Mouse (Mus musculus): ENCODE results near the gene Ubxn6. TPM values are rescaled to one million over a fixed set of nuclear protein-coding genes. Genes with fewer than 3 reads are reported as not detected.

The Ubxn6 gene
- polyA plus RNA-seq, 1 experiment from 2014 or later: 60.4 TPM

- H3K9ac ChIP-seq (replicated peaks; ENCODE audit: low read depth): peak overlapping the region; percentile 16; the same call in 1 of the 2 replicates
- WGBS: 51% methylated on average over 4 of the region's 4 CpGs
- H3K4me3 ChIP-seq (ENCODE audit: low read depth, low read length): peak overlapping the region; percentile 88; the same call in 1 of the 2 replicates
- H3K9me3 ChIP-seq (ENCODE audit: low read length): no peaks in the 10 kb centered on the region
- no peak overlapping the region for H3K27ac ChIP-seq (ENCODE audit: low read length)
- peaks cover 14% of the 10 kb centered on the region; the same call in 1 of the 2 replicates for H3K4me1 ChIP-seq (ENCODE audit: insufficient read depth, low read depth, low read length)
- ATAC-seq (no peak), DNase-seq (ENCODE audit: low spot score) (no peak)
- H3K4me2 ChIP-seq (replicated peaks; ENCODE audit: low read depth, low read length): peak overlapping the region; percentile 73
- H3K36me3 ChIP-seq (ENCODE audit: insufficient read depth, low read length): no peaks in the 10 kb centered on the region
- TF ChIP-seq CTCF (IDR thresholded peaks at IDR 0.05) (no peak), EP300 (IDR thresholded peaks at IDR 0.05) (no peak)
- H3K27me3 ChIP-seq (replicated peaks; ENCODE audit: insufficient read depth, low read length): no peaks in the 10 kb centered on the region
Observed at GRCm38 (mm10) chr17:56035216-56035615, 39.6 kb downstream of the Ubxn6 start.

DNA sequence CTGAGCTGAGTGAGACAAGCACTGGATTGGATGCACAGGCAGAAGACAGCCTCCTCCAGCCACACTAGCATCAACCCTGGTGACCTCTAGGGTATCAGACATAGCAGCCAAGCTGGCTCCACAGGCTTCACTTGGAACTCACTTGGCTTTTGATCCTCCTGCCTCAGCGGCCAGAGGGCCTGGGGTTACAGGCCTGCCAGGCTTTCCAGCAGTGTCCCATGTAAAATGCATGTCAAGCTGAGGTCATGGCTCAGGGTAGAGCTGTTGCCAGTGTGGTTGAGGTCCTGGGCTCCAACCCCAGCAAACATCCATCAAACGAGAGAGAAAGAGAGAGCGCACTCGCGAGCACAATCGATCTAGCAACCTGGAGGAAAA lies 40.1 kb downstream of the Ubxn6 start:
- ATAC-seq (no peak), DNase-seq (ENCODE audit: low spot score) (no peak)
- Histone ChIP-seq H3K4me3 (ENCODE audit: low read depth, low read length) (no peak overlapping the region), H3K36me3 (ENCODE audit: insufficient read depth, low read length) (no peaks in the 10 kb centered on the region), H3K9me3 (ENCODE audit: low read length) (no peaks in the 10 kb centered on the region), H3K27me3 (replicated peaks; ENCODE audit: insufficient read depth, low read length) (no peaks in the 10 kb centered on the region), H3K4me2 (replicated peaks; ENCODE audit: low read depth, low read length) (peak overlapping the region; percentile 73), H3K27ac (ENCODE audit: low read length) (no peak overlapping the region), H3K9ac (replicated peaks; ENCODE audit: low read depth) (no peak overlapping the region), H3K4me1 (ENCODE audit: insufficient read depth, low read depth, low read length) (peaks cover 14% of the 10 kb centered on the region; the same call in 1 of the 2 replicates)
- TF ChIP-seq EP300 (IDR thresholded peaks at IDR 0.05) (no peak), CTCF (IDR thresholded peaks at IDR 0.05) (no peak)
- 81% methylated on average over 6 of the region's 6 CpGs for WGBS

- 80% methylated on average over 7 of the region's 7 CpGs for WGBS
- H3K4me2 ChIP-seq (replicated peaks; ENCODE audit: low read depth, low read length): no peak overlapping the region
- DNase-seq (ENCODE audit: low spot score): no peak
Observed at GRCm38 (mm10) chr17:56034040-56034725, 40.6 kb downstream of the Ubxn6 start.

DNA sequence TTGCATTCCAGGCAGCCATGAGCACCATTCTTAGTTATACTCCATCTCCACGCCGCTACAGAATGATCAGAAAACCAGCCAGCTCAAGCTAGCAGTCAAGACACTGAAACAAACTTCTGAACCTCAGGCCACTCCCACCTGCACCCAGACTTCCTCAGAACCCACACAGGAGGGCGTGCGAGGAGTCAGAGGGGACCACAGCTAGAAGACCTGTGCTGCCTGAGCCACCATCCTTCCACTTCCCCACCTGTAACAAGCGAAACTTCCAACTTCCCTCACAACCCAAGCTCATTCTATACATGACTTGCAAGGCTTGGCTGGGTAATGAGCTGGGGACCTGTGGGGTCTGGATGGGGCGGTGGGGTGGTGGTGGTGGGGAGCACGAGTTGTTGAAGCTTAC lies 42.0 kb downstream of the Ubxn6 start:
- Histone ChIP-seq H3K4me3 (ENCODE audit: low read depth, low read length) (no peak overlapping the region), H3K27ac (ENCODE audit: low read length) (no peak overlapping the region), H3K36me3 (ENCODE audit: insufficient read depth, low read length) (no peaks in the 10 kb centered on the region), H3K27me3 (replicated peaks; ENCODE audit: insufficient read depth, low read length) (no peaks in the 10 kb centered on the region), H3K9ac (replicated peaks; ENCODE audit: low read depth) (no peak overlapping the region), H3K4me2 (replicated peaks; ENCODE audit: low read depth, low read length) (no peak overlapping the region), H3K4me1 (ENCODE audit: insufficient read depth, low read depth, low read length) (peaks cover 14% of the 10 kb centered on the region; the same call in 1 of the 2 replicates), H3K9me3 (ENCODE audit: low read length) (no peaks in the 10 kb centered on the region)
- DNase-seq (ENCODE audit: low spot score) (no peak), ATAC-seq (no peak)
- TF ChIP-seq CTCF (IDR thresholded peaks at IDR 0.05): no peak
- TF ChIP-seq EP300 (IDR thresholded peaks at IDR 0.05): no peak
- 66% methylated on average over 7 of the region's 7 CpGs for WGBS

More at GRCm38 (mm10) chr17:56034040-56034725, 40.6 kb downstream of the Ubxn6 start:
- Histone ChIP-seq H3K27me3 (replicated peaks; ENCODE audit: insufficient read depth, low read length) (no peaks in the 10 kb centered on the region), H3K27ac (ENCODE audit: low read length) (no peak overlapping the region), H3K9me3 (ENCODE audit: low read length) (no peaks in the 10 kb centered on the region), H3K4me3 (ENCODE audit: low read depth, low read length) (no peak overlapping the region), H3K36me3 (ENCODE audit: insufficient read depth, low read length) (no peaks in the 10 kb centered on the region), H3K9ac (replicated peaks; ENCODE audit: low read depth) (no peak overlapping the region), H3K4me1 (ENCODE audit: insufficient read depth, low read depth, low read length) (peaks cover 14% of the 10 kb centered on the region; the same call in 1 of the 2 replicates)
- no peak for ATAC-seq
- TF ChIP-seq CTCF (IDR thresholded peaks at IDR 0.05) (no peak), EP300 (IDR thresholded peaks at IDR 0.05) (no peak)

- Histone ChIP-seq H3K9me3 (ENCODE audit: low read length) (no peaks in the 10 kb centered on the region), H3K4me2 (replicated peaks; ENCODE audit: low read depth, low read length) (no peak overlapping the region), H3K4me3 (ENCODE audit: low read depth, low read length) (no peak overlapping the region), H3K27me3 (replicated peaks; ENCODE audit: insufficient read depth, low read length) (no peaks in the 10 kb centered on the region), H3K9ac (replicated peaks; ENCODE audit: low read depth) (no peak overlapping the region), H3K36me3 (ENCODE audit: insufficient read depth, low read length) (no peaks in the 10 kb centered on the region), H3K4me1 (ENCODE audit: insufficient read depth, low read depth, low read length) (peaks cover 14% of the 10 kb centered on the region; the same call in 1 of the 2 replicates), H3K27ac (ENCODE audit: low read length) (no peak overlapping the region)
- 68% methylated on average over 6 of the region's 6 CpGs for WGBS
- no peak for ATAC-seq
- no peak for DNase-seq (ENCODE audit: low spot score)
- TF ChIP-seq EP300 (IDR thresholded peaks at IDR 0.05) (no peak), CTCF (IDR thresholded peaks at IDR 0.05) (no peak)
Observed at GRCm38 (mm10) chr17:56032127-56032733, 42.6 kb downstream of the Ubxn6 start.

DNA sequence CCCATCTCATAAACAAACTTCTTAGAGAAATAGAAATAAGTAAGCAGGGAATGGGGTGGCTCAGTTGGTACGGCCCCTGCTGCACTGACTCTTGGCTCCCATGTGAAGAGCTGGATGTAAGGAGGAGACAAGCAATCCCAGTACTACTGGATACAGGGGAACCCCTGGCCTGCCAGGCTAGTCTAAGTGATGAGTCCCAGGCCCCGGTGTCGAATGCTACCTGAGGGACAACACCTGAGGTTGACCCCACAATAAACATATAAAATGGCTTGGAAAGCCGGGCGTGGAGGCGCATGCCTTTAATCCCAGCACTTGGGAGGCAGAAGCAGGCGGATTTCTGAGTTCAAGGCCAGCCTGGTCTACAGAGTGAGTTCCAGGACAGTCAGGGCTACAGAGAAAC lies 43.4 kb downstream of the Ubxn6 start:
- DNase-seq (ENCODE audit: low spot score): no peak
- Histone ChIP-seq H3K9ac (replicated peaks; ENCODE audit: low read depth) (no peak overlapping the region), H3K4me3 (ENCODE audit: low read depth, low read length) (no peak overlapping the region), H3K27me3 (replicated peaks; ENCODE audit: insufficient read depth, low read length) (no peaks in the 10 kb centered on the region), H3K36me3 (ENCODE audit: insufficient read depth, low read length) (no peaks in the 10 kb centered on the region), H3K4me2 (replicated peaks; ENCODE audit: low read depth, low read length) (no peak overlapping the region), H3K4me1 (ENCODE audit: insufficient read depth, low read depth, low read length) (peaks cover 11% of the 10 kb centered on the region; the same call in 1 of the 2 replicates), H3K9me3 (ENCODE audit: low read length) (no peaks in the 10 kb centered on the region), H3K27ac (ENCODE audit: low read length) (no peak overlapping the region)
- TF ChIP-seq EP300 (IDR thresholded peaks at IDR 0.05) (no peak), CTCF (IDR thresholded peaks at IDR 0.05) (no peak)
- ATAC-seq: no peak
- 92% methylated on average over 7 of the region's 7 CpGs for WGBS

All from lung, postnatal 0 days (tissue).